In the genomic region with DNA sequence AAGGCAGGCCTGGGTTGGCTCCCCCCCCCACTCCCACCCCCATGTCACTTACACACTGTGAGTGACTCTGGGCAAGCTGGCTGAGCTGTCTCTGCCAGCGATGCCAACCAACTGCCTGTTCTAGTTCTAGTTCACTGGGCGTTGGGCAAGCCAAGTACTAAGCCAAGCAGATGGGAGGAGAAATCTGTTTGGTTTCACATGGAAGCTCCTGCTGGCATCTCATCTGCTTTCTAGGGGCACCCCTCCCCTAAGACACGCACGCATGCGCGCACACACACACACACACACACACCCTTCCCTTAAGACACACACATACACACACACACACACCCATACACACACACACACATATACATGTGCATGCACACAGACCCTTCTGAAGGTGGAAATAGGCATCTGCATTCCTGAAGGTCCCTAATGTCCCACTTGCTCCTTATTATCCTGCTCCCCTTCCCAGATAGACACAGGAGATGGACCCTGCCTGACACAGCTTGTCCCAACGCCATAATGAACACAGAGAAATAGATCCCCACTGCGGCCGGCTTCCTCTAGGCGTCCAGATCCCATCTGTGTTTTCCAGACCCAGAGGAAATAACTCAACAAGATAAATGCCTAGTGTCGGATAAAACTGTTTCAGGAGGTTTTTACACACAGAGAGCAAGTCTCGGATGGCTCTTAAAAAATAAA, we compare ENCODE assay signal across 10 mouse cellular contexts. TPM values are rescaled to one million over a fixed set of nuclear protein-coding genes. Genes with fewer than 3 reads are reported as not detected.
A peak's percentile ranks its signal among the peaks of the same experiment; 100 is the strongest.
DNase-seq lines count a peak whose midpoint lies in the region; ATAC-seq and TF ChIP-seq lines count a peak whose summit lies in the region.
"Had no signal": no experiment of that assay in that cellular context is flagged by ENCODE, and none has a peak within 500 bp of the region (broad histone marks: within the 10 kb centered on the region; RNA-seq: fewer than 3 reads in every experiment).

No protein-coding gene starts in this region.

- H3K4me2 ChIP-seq in forebrain, embryonic 15.5 days (replicated peaks), result no peak overlapping the region
- no peak overlapping the region for H3K4me2 ChIP-seq in forebrain, embryonic 11.5 days (ENCODE audit: low read depth, low read length, severe bottlenecking)
- H3K4me2 ChIP-seq in stomach, embryonic 16.5 days (ENCODE audit: low read depth, low read length), result peak overlapping the region; percentile 15; the same call in 1 of the 2 replicates
- H3K4me2 ChIP-seq in stomach, postnatal 0 days (replicated peaks; ENCODE audit: low read depth), result no peak overlapping the region

- no peak overlapping the region for H3K4me3 ChIP-seq in forebrain, embryonic 15.5 days
- H3K4me3 ChIP-seq in forebrain, embryonic 11.5 days (ENCODE audit: low read depth, low read length), result no peak overlapping the region
- no peak overlapping the region for H3K4me3 ChIP-seq in stomach, embryonic 16.5 days (replicated peaks; ENCODE audit: low read length)
- no peak overlapping the region for H3K4me3 ChIP-seq in stomach, postnatal 0 days (ENCODE audit: low read depth, low read length)
- H3K4me3 ChIP-seq: limb, embryonic 12.5 days had no signal

- no peak for TF ChIP-seq EP300 in stomach, postnatal 0 days (optimal IDR thresholded peaks at IDR 0.05)

- no peaks in the 10 kb centered on the region; the same call in 1 of the 2 replicates for H3K4me1 ChIP-seq in forebrain, embryonic 15.5 days
- no peaks in the 10 kb centered on the region for H3K4me1 ChIP-seq in forebrain, embryonic 11.5 days (replicated peaks; ENCODE audit: control insufficient read depth, insufficient read depth, low read length)
- no peaks in the 10 kb centered on the region for H3K4me1 ChIP-seq in stomach, embryonic 16.5 days (ENCODE audit: control insufficient read depth, insufficient read depth, low read length)
- H3K4me1 ChIP-seq in stomach, postnatal 0 days (replicated peaks; ENCODE audit: control insufficient read depth, insufficient read depth), result no peaks in the 10 kb centered on the region

- no peak for TF ChIP-seq CTCF in stomach, postnatal 0 days (IDR thresholded peaks at IDR 0.05; ENCODE audit: low read depth)

- H3K9me3 ChIP-seq in forebrain, embryonic 15.5 days, result no peaks in the 10 kb centered on the region
- no peaks in the 10 kb centered on the region for H3K9me3 ChIP-seq in forebrain, embryonic 11.5 days (ENCODE audit: control insufficient read depth, low read length)
- H3K9me3 ChIP-seq in stomach, embryonic 16.5 days (replicated peaks; ENCODE audit: control insufficient read depth, low read length), result no peaks in the 10 kb centered on the region
- no peaks in the 10 kb centered on the region for H3K9me3 ChIP-seq in stomach, postnatal 0 days (ENCODE audit: control insufficient read depth, low read length)
- H3K9me3 ChIP-seq: limb, embryonic 12.5 days had no signal

- H3K36me3 ChIP-seq in forebrain, embryonic 15.5 days, result no peaks in the 10 kb centered on the region
- H3K36me3 ChIP-seq in forebrain, embryonic 11.5 days (ENCODE audit: control insufficient read depth, insufficient read depth, low read length), result no peaks in the 10 kb centered on the region
- no peaks in the 10 kb centered on the region for H3K36me3 ChIP-seq in stomach, embryonic 16.5 days (ENCODE audit: control insufficient read depth, insufficient read depth, low read length)
- H3K36me3 ChIP-seq in stomach, postnatal 0 days (ENCODE audit: control insufficient read depth, insufficient read depth, low read length), result no peaks in the 10 kb centered on the region
- H3K36me3 ChIP-seq: limb, embryonic 12.5 days had no signal

- ATAC-seq in forebrain, embryonic 15.5 days (replicated peaks), result peak; percentile 86
- no peak for ATAC-seq in forebrain, embryonic 11.5 days (replicated peaks; ENCODE audit: low FRiP score)
- no peak for ATAC-seq in stomach, embryonic 16.5 days (ENCODE audit: insufficient read depth, low FRiP score)
- no peak for ATAC-seq in stomach, postnatal 0 days (ENCODE audit: low FRiP score, low TSS enrichment)
- no peak for ATAC-seq in erythroblast, adult 5-6 weeks (replicated peaks; ENCODE audit: low FRiP score, poor library complexity, severe bottlenecking)

- no peak overlapping the region for H3K9ac ChIP-seq in forebrain, embryonic 15.5 days (replicated peaks)
- H3K9ac ChIP-seq in forebrain, embryonic 11.5 days (ENCODE audit: low read length), result no peak overlapping the region
- no peak overlapping the region for H3K9ac ChIP-seq in stomach, embryonic 16.5 days (ENCODE audit: low read length)
- no peak overlapping the region for H3K9ac ChIP-seq in stomach, postnatal 0 days (ENCODE audit: low read length)
- H3K9ac ChIP-seq: limb, embryonic 12.5 days had no signal

- 73% methylated on average over 12 of the region's 12 CpGs for WGBS in forebrain, embryonic 15.5 days
- 87% methylated on average over 12 of the region's 12 CpGs for WGBS in forebrain, embryonic 11.5 days
- 58% methylated on average over 12 of the region's 12 CpGs for WGBS in stomach, embryonic 16.5 days
- 70% methylated on average over 12 of the region's 12 CpGs for WGBS in stomach, postnatal 0 days

- peak overlapping the region; percentile 33; the same call in 1 of the 2 replicates for H3K27ac ChIP-seq in forebrain, embryonic 15.5 days (replicated peaks)
- no peak overlapping the region for H3K27ac ChIP-seq in forebrain, embryonic 11.5 days (ENCODE audit: low read depth, low read length)
- H3K27ac ChIP-seq in stomach, embryonic 16.5 days (ENCODE audit: low read length), result no peak overlapping the region
- H3K27ac ChIP-seq in stomach, postnatal 0 days (replicated peaks), result no peak overlapping the region
- H3K27ac ChIP-seq: limb, embryonic 12.5 days; macrophage had no signal

- DNase-seq in forebrain, embryonic 11.5 days (ENCODE audit: low spot score), result no peak
- DNase-seq in stomach, postnatal 0 days (ENCODE audit: low spot score), result no peak
- peak; percentile 84 for DNase-seq in layer of hippocampus, adult 9-11 months
- DNase-seq in telencephalon, adult 2 months (ENCODE audit: low read depth, low spot score), result peak; percentile 79
- no peak for DNase-seq in adrenal gland, adult (ENCODE audit: inconsistent age in 2 of 2, low spot score in 1 of 2)

- H3K27me3 ChIP-seq in forebrain, embryonic 15.5 days, result no peaks in the 10 kb centered on the region
- H3K27me3 ChIP-seq in forebrain, embryonic 11.5 days (ENCODE audit: control insufficient read depth, insufficient read depth, low read length), result no peaks in the 10 kb centered on the region
- no peaks in the 10 kb centered on the region for H3K27me3 ChIP-seq in stomach, embryonic 16.5 days (ENCODE audit: control insufficient read depth, insufficient read depth, low read length)
- H3K27me3 ChIP-seq in stomach, postnatal 0 days (ENCODE audit: control insufficient read depth, insufficient read depth, low read length), result no peaks in the 10 kb centered on the region
- H3K27me3 ChIP-seq: limb, embryonic 12.5 days had no signal

RNA-seq across cellular contexts. Expression of a gene that starts 25.2 kb away (rescaled TPM):
- 0.05 and 0.08 TPM in 2 replicates for polyA plus RNA-seq in forebrain, embryonic 15.5 days (2015; fragmentation: Nextera tagmentation; extraction: Ambion mirVana)
- 0.08 and 0.17 TPM in 2 replicates for polyA plus RNA-seq in forebrain, embryonic 11.5 days (2014; fragmentation: Nextera tagmentation; extraction: Ambion mirVana)
- 0.56 and 0.97 TPM in 2 replicates for polyA plus RNA-seq in stomach, embryonic 16.5 days (2015; fragmentation: Nextera tagmentation; extraction: Ambion mirVana)
- polyA plus RNA-seq in stomach, postnatal 0 days (2015; fragmentation: Nextera tagmentation; extraction: Ambion mirVana), result 0.02 TPM in 1 of 2 replicates, not detected in the other
- not detected in 2 replicates for total RNA-seq in erythroblast, adult 5-6 weeks (2015; ENCODE audit: low replicate concordance)
- not detected in 2 replicates for total RNA-seq in erythroblast, adult 5-6 weeks (2017; ENCODE audit: low replicate concordance)
- polyA plus RNA-seq: macrophage had no signal

Comparison
In these comparisons a context has a peak if more than half of its experiments do, and no peak if none do; other contexts are left out.
1. DNase-seq: peak in layer of hippocampus, adult 9-11 months (single experiment) and telencephalon, adult 2 months (single experiment); none in forebrain, embryonic 11.5 days (single experiment), stomach, postnatal 0 days (single experiment) and adrenal gland, adult (0 of 2).